8 mouse cellular contexts compared by ENCODE assay signal in the genomic region with DNA sequence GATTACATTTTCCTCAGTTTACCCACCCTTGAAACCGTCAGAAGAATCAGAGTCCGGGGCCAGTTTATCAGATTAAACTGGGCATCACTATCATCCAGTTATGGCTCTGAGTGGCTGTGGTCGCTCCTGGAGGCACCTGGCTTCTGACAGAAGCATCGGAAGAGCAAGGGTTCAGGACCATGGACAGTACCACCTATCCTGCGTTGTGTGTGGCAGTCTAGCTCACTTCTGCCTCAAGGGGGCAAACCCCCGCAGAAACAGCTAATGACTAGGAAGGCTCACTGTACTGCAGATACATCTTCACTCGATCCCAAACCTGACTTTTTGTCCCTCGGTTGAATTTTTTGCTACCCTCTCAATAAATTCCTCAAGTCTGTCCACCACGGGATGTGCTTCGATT.
A peak's percentile ranks its signal among the peaks of the same experiment; 100 is the strongest.
DNase-seq lines count a peak whose midpoint lies in the region; ATAC-seq and TF ChIP-seq lines count a peak whose summit lies in the region.

No protein-coding gene starts in this region.

- H3K4me1 ChIP-seq in hindbrain, embryonic 11.5 days (replicated peaks; ENCODE audit: control insufficient read depth, insufficient read depth, low read length) = no peaks in the 10 kb centered on the region
- H3K4me1 ChIP-seq in hindbrain, embryonic 12.5 days = peaks cover 37% of the 10 kb centered on the region
- peaks cover 12% of the 10 kb centered on the region; the same call in 1 of the 2 replicates for H3K4me1 ChIP-seq in E14TG2a.4 (replicated peaks; ENCODE audit: low read depth, low read length)

- no peaks in the 10 kb centered on the region for H3K9me3 ChIP-seq in hindbrain, embryonic 11.5 days (ENCODE audit: control insufficient read depth, low read length)
- no peaks in the 10 kb centered on the region for H3K9me3 ChIP-seq in hindbrain, embryonic 12.5 days (replicated peaks)
- no peaks in the 10 kb centered on the region for H3K9me3 ChIP-seq in E14TG2a.4 (ENCODE audit: low read length)

- DNase-seq in hindbrain, embryonic 11.5 days (ENCODE audit: low spot score) = peak; percentile 79
- DNase-seq in lung, postnatal 14 days = peak; percentile 26
- no peak for DNase-seq in urinary bladder, adult 18-20 months (ENCODE audit: low spot score in 2 of 2)
- no peak for DNase-seq in left cerebral cortex, postnatal 4 days
- no peak for DNase-seq in gastrocnemius, adult 8-10 months (ENCODE audit: low spot score in 2 of 2)

- TF ChIP-seq CTCF in E14TG2a.4 (conservative IDR thresholded peaks at IDR 0.05; ENCODE audit: low read length) = peak; percentile 28; the same call in 1 of the 2 replicates

- no peak overlapping the region for H3K27ac ChIP-seq in hindbrain, embryonic 11.5 days (ENCODE audit: low read depth, low read length)
- no peak overlapping the region for H3K27ac ChIP-seq in hindbrain, embryonic 12.5 days

- ATAC-seq in hindbrain, embryonic 11.5 days (ENCODE audit: low FRiP score) = no peak
- ATAC-seq in hindbrain, embryonic 12.5 days (ENCODE audit: low FRiP score) = no peak
- peak; percentile 83 for ATAC-seq in common myeloid progenitor, adult 5-6 weeks (replicated peaks; ENCODE audit: low read depth, poor library complexity, severe bottlenecking)

- WGBS in hindbrain, embryonic 11.5 days = 20% methylated on average over 10 of the region's 10 CpGs
- 17% methylated on average over 10 of the region's 10 CpGs for WGBS in hindbrain, embryonic 12.5 days

- intact Hi-C loops in left cerebral cortex, postnatal 4 days (cut with DNase I) = no loop called here

- H3K4me2 ChIP-seq in hindbrain, embryonic 11.5 days (replicated peaks; ENCODE audit: low read depth, low read length) = no peak overlapping the region
- no peak overlapping the region for H3K4me2 ChIP-seq in hindbrain, embryonic 12.5 days (replicated peaks)

- no peaks in the 10 kb centered on the region for H3K27me3 ChIP-seq in hindbrain, embryonic 11.5 days (ENCODE audit: control insufficient read depth, insufficient read depth, low read length)
- peaks cover 6% of the 10 kb centered on the region; the same call in 1 of the 2 replicates for H3K27me3 ChIP-seq in hindbrain, embryonic 12.5 days
- peaks cover 23% of the 10 kb centered on the region for H3K27me3 ChIP-seq in E14TG2a.4 (ENCODE audit: insufficient read depth, low read length)

- no peak overlapping the region for H3K9ac ChIP-seq in hindbrain, embryonic 11.5 days (ENCODE audit: low read depth, low read length)
- no peak overlapping the region for H3K9ac ChIP-seq in hindbrain, embryonic 12.5 days

- no peaks in the 10 kb centered on the region for H3K36me3 ChIP-seq in hindbrain, embryonic 11.5 days (ENCODE audit: control insufficient read depth, insufficient read depth, low read length)
- no peaks in the 10 kb centered on the region for H3K36me3 ChIP-seq in hindbrain, embryonic 12.5 days
- H3K36me3 ChIP-seq in E14TG2a.4 (ENCODE audit: insufficient read depth, low read length) = no peaks in the 10 kb centered on the region

- no peak overlapping the region for H3K4me3 ChIP-seq in hindbrain, embryonic 11.5 days (ENCODE audit: low read depth, low read length)
- no peak overlapping the region for H3K4me3 ChIP-seq in hindbrain, embryonic 12.5 days
- H3K4me3 ChIP-seq in E14TG2a.4 (replicated peaks; ENCODE audit: low read length) = no peak overlapping the region

Comparison
In these comparisons a context has a peak if more than half of its experiments do, and no peak if none do; other contexts are left out.
1. DNase-seq: peak in hindbrain, embryonic 11.5 days (single experiment) and lung, postnatal 14 days (single experiment); none in urinary bladder, adult 18-20 months (0 of 2), left cerebral cortex, postnatal 4 days (single experiment) and gastrocnemius, adult 8-10 months (0 of 2).